Mouse (Mus musculus) MEL (cell line): ENCODE results near the gene Hspa12b.

Experiments used
- CHD1 ChIP-seq: IDR thresholded peaks from 2 replicates; pipeline ENCODE4 v1.6.1; 2012; ENCODE audit warnings: low read depth, mild to moderate bottlenecking, inconsistent platforms, low read length, improper control_type of control experiment
- CHD2 ChIP-seq: IDR thresholded peaks from 2 replicates; pipeline ENCODE4 v1.6.1; 2011; ENCODE audit warnings: low read length, improper control_type of control experiment
- CTCF ChIP-seq, 3 experiments: IDR thresholded peaks in 2 of 3; conservative IDR thresholded peaks in 1 of 3; 2 replicates each; pipeline ENCODE4 v1.5.1; 2011 to 2012; ENCODE audit warnings: low read length in 3 of 3, low read depth in 2 of 3, mild to moderate bottlenecking in 2 of 3, improper control_type of control experiment in 1 of 3, inconsistent platforms in 1 of 3, mixed read lengths in 1 of 3, moderate library complexity in 1 of 3; ENCODE audit not compliant: control insufficient read depth in 1 of 3, insufficient read depth in 1 of 3, poor library complexity in 1 of 3, severe bottlenecking in 1 of 3
- ELF1 ChIP-seq: IDR thresholded peaks from 2 replicates; pipeline ENCODE4 v1.6.1; 2014; ENCODE audit warnings: low read depth, mild to moderate bottlenecking, inconsistent platforms, low read length, improper control_type of control experiment, moderate library complexity
- KAT2A ChIP-seq: conservative IDR thresholded peaks from 2 replicates; pipeline ENCODE4 v1.6.1; 2012; ENCODE audit warnings: low read depth, low read length, improper control_type of control experiment, inconsistent platforms
- POLR2A ChIP-seq, 2 experiments: IDR thresholded peaks; 2 replicates each; pipeline ENCODE4 v1.6.1; 2011 to 2012; ENCODE audit warnings: low read length in 2 of 2, mild to moderate bottlenecking in 2 of 2, control low read depth in 1 of 2, improper control_type of control experiment in 1 of 2, low read depth in 1 of 2, moderate library complexity in 1 of 2; ENCODE audit not compliant: control insufficient read depth in 1 of 2, insufficient read depth in 1 of 2, poor library complexity in 1 of 2
- TCF12 ChIP-seq: IDR thresholded peaks from 2 replicates; pipeline ENCODE4 v1.6.1; 2014; ENCODE audit warnings: low read depth, mild to moderate bottlenecking, inconsistent platforms, low read length, improper control_type of control experiment, moderate library complexity
- USF1 ChIP-seq: IDR thresholded peaks from 2 replicates; pipeline ENCODE4 v1.6.1; 2014; ENCODE audit warnings: low read depth, mild to moderate bottlenecking, inconsistent platforms, low read length, improper control_type of control experiment, moderate library complexity
- ZNF384 ChIP-seq: IDR thresholded peaks from 2 replicates; pipeline ENCODE4 v1.6.1; 2012; ENCODE audit warnings: low read depth, mild to moderate bottlenecking, inconsistent platforms, low read length, improper control_type of control experiment

DNA sequence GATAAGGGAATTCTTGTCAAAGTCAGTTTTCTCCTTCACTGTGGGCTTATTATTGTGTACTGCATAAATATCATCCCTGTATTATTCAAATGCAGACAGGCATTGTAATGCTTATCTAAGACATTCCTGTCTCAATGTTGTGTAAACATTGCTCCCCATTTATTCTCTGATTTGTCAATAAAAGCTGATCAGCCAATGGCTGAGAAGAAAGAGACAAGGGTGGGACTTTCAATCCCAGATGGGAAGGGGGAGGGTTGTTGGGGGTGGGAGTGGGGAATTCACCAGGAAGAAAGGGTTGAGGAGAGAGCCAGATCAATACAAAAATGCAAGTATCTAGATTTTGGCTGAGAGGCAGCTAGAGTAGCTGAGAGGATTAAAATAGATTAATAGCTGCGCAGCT, 41.8 kb downstream of the Hspa12b start:
- TF ChIP-seq CTCF (IDR thresholded peaks at IDR 0.05 in 2 of 3, conservative IDR thresholded peaks at IDR 0.05 in 1 of 3; ENCODE audit: control insufficient read depth in 1 of 3, insufficient read depth in 1 of 3, low read depth in 2 of 3, low read length in 3 of 3, poor library complexity in 1 of 3, severe bottlenecking in 1 of 3) = no peak
- TF ChIP-seq POLR2A (IDR thresholded peaks at IDR 0.05; ENCODE audit: control insufficient read depth in 1 of 2, insufficient read depth in 1 of 2, low read depth in 1 of 2, low read length in 2 of 2, poor library complexity in 1 of 2) = no peak
- no peak for TF ChIP-seq CHD2
- no peak for TF ChIP-seq TCF12
- TF ChIP-seq ELF1 = no peak
- TF ChIP-seq CHD1 = no peak
- no peak for TF ChIP-seq ZNF384
- no peak for TF ChIP-seq KAT2A
- no peak for TF ChIP-seq USF1
